Mouse (Mus musculus) intestine, postnatal 0 days (tissue): Measurements from ENCODE around the gene Plekhm2. TPM values are rescaled to one million over a fixed set of nuclear protein-coding genes. Genes with fewer than 3 reads are reported as not detected.

Source experiments
- ATAC-seq: fragments of 200-750 bp; cut with Nextera tagmentation; 2 replicates; pipeline ENCODE4 v1.8.0; 2017; ENCODE audit warnings: mild to moderate bottlenecking, moderate TSS enrichment, moderate library complexity
- H3K27ac ChIP-seq: fragments of 300-500 bp; sonication (generic); 2 replicates; pipeline ENCODE4 v1.5.1; 2014; ENCODE audit warnings: mild to moderate bottlenecking, low read depth, low read length, moderate library complexity
- H3K27me3 ChIP-seq: fragments of 300-500 bp; sonication (generic); replicated peaks from 2 replicates; pipeline ENCODE4 v1.6.1; 2014; ENCODE audit warnings: low read length, mixed read lengths; ENCODE audit not compliant: control insufficient read depth, insufficient read depth
- H3K36me3 ChIP-seq: fragments of 300-500 bp; sonication (generic); 2 replicates; pipeline ENCODE4 v1.6.1; 2014; ENCODE audit warnings: mild to moderate bottlenecking, moderate library complexity; ENCODE audit not compliant: control insufficient read depth, insufficient read depth
- H3K4me1 ChIP-seq: fragments of 300-500 bp; sonication (generic); replicated peaks from 2 replicates; pipeline ENCODE4 v1.6.1; 2014; ENCODE audit warnings: antibody characterized with exemption, low read length, mixed read lengths; ENCODE audit not compliant: control insufficient read depth, insufficient read depth
- H3K4me2 ChIP-seq: fragments of 300-500 bp; sonication (generic); replicated peaks from 2 replicates; pipeline ENCODE4 v1.6.1; 2014; ENCODE audit warnings: low read depth, mild to moderate bottlenecking, moderate library complexity
- H3K4me3 ChIP-seq: fragments of 300-500 bp; sonication (generic); 2 replicates; pipeline ENCODE4 v1.5.1; 2014; ENCODE audit warnings: low read depth, low read length
- H3K9ac ChIP-seq: fragments of 300-500 bp; sonication (generic); 2 replicates; pipeline ENCODE4 v1.6.1; 2014; ENCODE audit warnings: mild to moderate bottlenecking, low read depth, low read length
- H3K9me3 ChIP-seq: fragments of 300-500 bp; sonication (generic); 2 replicates; pipeline ENCODE4 v1.6.1; 2016; ENCODE audit warnings: mixed run types; ENCODE audit not compliant: control insufficient read depth
- CTCF ChIP-seq: sonication (generic); IDR thresholded peaks from 2 replicates; pipeline ENCODE4 v1.5.1; 2016; ENCODE audit warnings: low read depth, mild to moderate bottlenecking, control low read depth, antibody characterized with exemption, moderate library complexity
- WGBS: fragments of 180-500 bp; shearing (Covaris S2); extraction: QIAGEN DNeasy Blood & Tissue Kit; methylation state at CpG from one replicate; pipeline ENCODE4 v1.1.7; 2014; 5-methylcytosine and 5-hydroxymethylcytosine counted together
- polyA plus RNA-seq: library from polyadenylated mRNA; unstranded; fragments of >200 nt; fragmentation: Nextera tagmentation; extraction: Ambion mirVana; gene quantifications from 2 replicates; pipeline ENCODE4 v1.2.1, GENCODE M21; 2015

Gene Plekhm2
- polyA plus RNA-seq, 1 experiment from 2014 or later: 3.1 TPM

- Histone ChIP-seq H3K9me3 (no peaks in the 10 kb centered on the region), H3K27me3 (no peaks in the 10 kb centered on the region), H3K4me1 (no peaks in the 10 kb centered on the region), H3K36me3 (peaks cover 78% of the 10 kb centered on the region), H3K9ac (no peak overlapping the region), H3K27ac (no peak overlapping the region), H3K4me3 (no peak overlapping the region), H3K4me2 (no peak overlapping the region)
- TF ChIP-seq CTCF: no peak
- 92% methylated on average over 13 of the region's 13 CpGs for WGBS
- no peak for ATAC-seq
These were observed 83.6 kb downstream of the Plekhm2 start for GRCm38 (mm10) chr4:141581051-141581450.

GRCm38 (mm10) chr4:141578833-141579232 is 85.9 kb downstream of the Plekhm2 start:
- H3K9me3 ChIP-seq: no peaks in the 10 kb centered on the region
- peaks cover 61% of the 10 kb centered on the region for H3K36me3 ChIP-seq
- no peak for TF ChIP-seq CTCF
- no peak overlapping the region for H3K9ac ChIP-seq
- no peaks in the 10 kb centered on the region for H3K27me3 ChIP-seq
- H3K4me1 ChIP-seq: no peaks in the 10 kb centered on the region; the same call in none of the 2 replicates
- ATAC-seq: peak; percentile 86
- no peak overlapping the region for H3K4me3 ChIP-seq
- WGBS: 17% methylated on average over 3 of the region's 3 CpGs
- H3K4me2 ChIP-seq: no peak overlapping the region
- H3K27ac ChIP-seq: peak overlapping the region; percentile 63

- Histone ChIP-seq H3K27ac (no peak overlapping the region), H3K4me1 (peaks cover 7% of the 10 kb centered on the region), H3K27me3 (no peaks in the 10 kb centered on the region), H3K4me2 (no peak overlapping the region), H3K9ac (no peak overlapping the region), H3K9me3 (no peaks in the 10 kb centered on the region), H3K4me3 (no peak overlapping the region), H3K36me3 (peaks cover 44% of the 10 kb centered on the region)
- TF ChIP-seq CTCF: peak; percentile 61
- 97% methylated on average over 7 of the region's 7 CpGs for WGBS
- no peak for ATAC-seq
These were observed 87.8 kb downstream of the Plekhm2 start for GRCm38 (mm10) chr4:141576877-141577276.

- no peaks in the 10 kb centered on the region for H3K27me3 ChIP-seq
- H3K9me3 ChIP-seq: no peaks in the 10 kb centered on the region
- TF ChIP-seq CTCF: no peak
- peaks cover 42% of the 10 kb centered on the region for H3K36me3 ChIP-seq
- H3K27ac ChIP-seq: no peak overlapping the region
- WGBS: 86% methylated on average over 11 of the region's 11 CpGs
- peaks cover 7% of the 10 kb centered on the region for H3K4me1 ChIP-seq
- H3K9ac ChIP-seq: no peak overlapping the region
- no peak overlapping the region for H3K4me2 ChIP-seq
- ATAC-seq: no peak
- no peak overlapping the region for H3K4me3 ChIP-seq
These were observed 88.3 kb downstream of the Plekhm2 start for GRCm38 (mm10) chr4:141576404-141576803.

Other genes with a start within 250 kb of the Plekhm2 start
- not detected in 2 replicates for gene Clcnkb, start 248.9 kb downstream of the Plekhm2 start, polyA plus RNA-seq
- 4.7 and 8.0 TPM in 2 replicates for gene Hspb7, start 244.1 kb downstream of the Plekhm2 start, polyA plus RNA-seq
- not detected in 2 replicates for gene Srarp, start 228.8 kb downstream of the Plekhm2 start, polyA plus RNA-seq
- 9.7 and 9.8 TPM in 2 replicates for gene Zbtb17, start 220.2 kb downstream of the Plekhm2 start, polyA plus RNA-seq
- gene Spen, start 126.3 kb downstream of the Plekhm2 start, polyA plus RNA-seq: 3.2 and 4.0 TPM in 2 replicates
- 52.8 and 59.2 TPM in 2 replicates for gene Fblim1, start 58.8 kb downstream of the Plekhm2 start, polyA plus RNA-seq
- gene Tmem82, start 46.3 kb downstream of the Plekhm2 start, polyA plus RNA-seq: 42.0 and 45.7 TPM in 2 replicates
- gene Slc25a34, start 41.1 kb downstream of the Plekhm2 start, polyA plus RNA-seq: 23.8 and 25.7 TPM in 2 replicates
- gene Rsc1a1, start 20.7 kb upstream of the Plekhm2 start, polyA plus RNA-seq: not detected in 2 replicates
- 15.9 and 16.7 TPM in 2 replicates for gene Ddi2, start 58.5 kb upstream of the Plekhm2 start, polyA plus RNA-seq
- 106 and 109 TPM in 2 replicates for gene Agmat, start 81.8 kb upstream of the Plekhm2 start, polyA plus RNA-seq
- 3.3 and 3.9 TPM in 2 replicates for gene Dnajc16, start 126.0 kb upstream of the Plekhm2 start, polyA plus RNA-seq
- 13.4 and 15.7 TPM in 2 replicates for gene Casp9, start 128.7 kb upstream of the Plekhm2 start, polyA plus RNA-seq
- 35.6 and 65.3 TPM in 2 replicates for gene Cela2a, start 161.3 kb upstream of the Plekhm2 start, polyA plus RNA-seq
- not detected in 2 replicates for gene Ctrc, start 181.5 kb upstream of the Plekhm2 start, polyA plus RNA-seq
- gene Efhd2, start 210.0 kb upstream of the Plekhm2 start, polyA plus RNA-seq: 173 and 181 TPM in 2 replicates